Mouse (Mus musculus) forebrain, embryonic 15.5 days (tissue): ENCODE measurements around the gene Rsf1. TPM values are rescaled to one million over a fixed set of nuclear protein-coding genes. Genes with fewer than 3 reads are reported as not detected.

Experiments used
- ATAC-seq: fragments of 200-750 bp; cut with Nextera tagmentation; replicated peaks from 2 replicates; pipeline ENCODE4 v1.8.0; 2017; ENCODE audit warnings: mild to moderate bottlenecking, moderate TSS enrichment, moderate library complexity
- H3K27ac ChIP-seq: fragments of 300-500 bp; sonication (generic); replicated peaks from 2 replicates; pipeline ENCODE4 v1.5.1; 2015; ENCODE audit warnings: mild to moderate bottlenecking, inconsistent platforms
- H3K27me3 ChIP-seq: fragments of 300-500 bp; sonication (generic); 2 replicates; pipeline ENCODE4 v1.6.1; 2015; ENCODE audit warnings: inconsistent platforms
- H3K36me3 ChIP-seq: fragments of 300-500 bp; sonication (generic); 2 replicates; pipeline ENCODE4 v1.6.1; 2015; ENCODE audit warnings: mild to moderate bottlenecking, inconsistent platforms
- H3K4me1 ChIP-seq: fragments of 300-500 bp; sonication (generic); 2 replicates; pipeline ENCODE4 v1.6.1; 2015; ENCODE audit warnings: inconsistent platforms
- H3K4me2 ChIP-seq: fragments of 300-500 bp; sonication (generic); replicated peaks from 2 replicates; pipeline ENCODE4 v1.6.1; 2015; ENCODE audit warnings: mild to moderate bottlenecking, inconsistent platforms
- H3K4me3 ChIP-seq: fragments of 300-500 bp; sonication (generic); 2 replicates; pipeline ENCODE4 v1.5.1; 2015; ENCODE audit warnings: mild to moderate bottlenecking, inconsistent platforms
- H3K9ac ChIP-seq: fragments of 300-500 bp; sonication (generic); replicated peaks from 2 replicates; pipeline ENCODE4 v1.6.1; 2015; ENCODE audit warnings: mild to moderate bottlenecking, inconsistent platforms
- H3K9me3 ChIP-seq: fragments of 300-500 bp; sonication (generic); 2 replicates; pipeline ENCODE4 v1.6.1; 2016; ENCODE audit warnings: inconsistent platforms
- WGBS: fragments of 180-500 bp; shearing (Covaris S2); methylation state at CpG from one replicate; pipeline ENCODE4 v1.1.7; 2015; ENCODE audit warnings: mixed read lengths; 5-methylcytosine and 5-hydroxymethylcytosine counted together
- polyA plus RNA-seq: library from polyadenylated mRNA; unstranded; fragments of >200 nt; fragmentation: Nextera tagmentation; extraction: Ambion mirVana; gene quantifications from 2 replicates; pipeline ENCODE4 v1.2.1, GENCODE M21; 2015

The Rsf1 gene
- 34.5 and 39.9 TPM in 2 replicates for polyA plus RNA-seq

DNA sequence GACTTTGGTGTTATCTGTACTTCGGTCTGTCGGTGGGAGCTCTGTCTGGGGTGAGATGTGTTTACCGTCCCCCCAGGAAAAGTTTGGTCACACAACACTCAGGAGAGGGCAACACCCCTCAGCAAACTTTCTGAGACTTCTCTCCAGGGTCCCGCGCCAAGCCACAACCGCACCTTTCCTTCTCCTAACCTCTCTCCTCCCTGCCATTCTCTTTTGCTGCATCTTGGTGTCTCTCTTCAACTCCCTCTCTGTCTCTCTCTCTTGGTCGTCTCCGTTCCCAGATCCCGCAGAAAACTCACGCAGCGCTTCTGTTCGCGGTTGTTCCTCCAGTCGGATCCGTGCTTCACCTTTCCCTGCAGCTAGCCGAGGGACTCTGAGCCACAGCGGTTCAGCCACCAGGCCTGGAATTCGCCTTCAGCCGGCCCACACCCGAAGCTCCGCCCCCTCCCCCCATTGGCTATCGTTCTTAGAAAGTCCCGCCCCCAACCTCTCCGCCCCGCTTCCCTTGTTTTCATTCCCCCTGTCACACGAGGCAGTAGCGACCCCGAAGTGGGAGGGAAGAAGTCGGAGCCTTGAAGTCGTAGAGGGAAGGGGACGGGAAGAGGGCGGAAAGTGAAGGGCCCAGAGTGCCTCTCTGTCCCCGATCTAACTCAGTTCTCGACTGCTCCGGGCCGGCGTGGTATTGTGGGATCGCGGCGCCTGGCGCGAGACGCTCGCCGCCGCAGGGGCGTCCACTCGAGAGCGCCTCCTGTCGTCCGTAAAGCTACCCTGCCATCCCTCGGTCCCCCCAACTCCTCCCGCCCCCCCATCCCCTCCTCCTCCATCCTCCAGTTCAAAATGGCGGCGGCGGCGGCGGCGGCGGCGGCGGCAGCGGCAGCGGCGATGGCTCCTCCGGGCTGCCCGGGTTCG lies at the start of gene Rsf1, which contains the start of gene Aamdc:
Gene Rsf1, plus strand, starts transcription at position 823 of the 909 bp plus-strand sequence.
Gene Aamdc, minus strand, starts transcription at position 431 of the 909 bp plus-strand sequence.
- peak within 1 kb of the TSS; percentile 64 for H3K4me2 ChIP-seq
- under 1% methylated on average over 48 of the region's 68 CpGs for WGBS
- peak within 1 kb of the TSS; percentile 99 for H3K27ac ChIP-seq
- H3K36me3 ChIP-seq: no peaks in the 10 kb centered on the region
- ATAC-seq: peak; percentile 97
- H3K9me3 ChIP-seq: no peaks in the 10 kb centered on the region
- no peaks in the 10 kb centered on the region for H3K27me3 ChIP-seq
- H3K4me1 ChIP-seq: peaks cover 21% of the 10 kb centered on the region
- H3K4me3 ChIP-seq: peak within 1 kb of the TSS; percentile 98
- peak within 1 kb of the TSS; percentile 100 for H3K9ac ChIP-seq

DNA sequence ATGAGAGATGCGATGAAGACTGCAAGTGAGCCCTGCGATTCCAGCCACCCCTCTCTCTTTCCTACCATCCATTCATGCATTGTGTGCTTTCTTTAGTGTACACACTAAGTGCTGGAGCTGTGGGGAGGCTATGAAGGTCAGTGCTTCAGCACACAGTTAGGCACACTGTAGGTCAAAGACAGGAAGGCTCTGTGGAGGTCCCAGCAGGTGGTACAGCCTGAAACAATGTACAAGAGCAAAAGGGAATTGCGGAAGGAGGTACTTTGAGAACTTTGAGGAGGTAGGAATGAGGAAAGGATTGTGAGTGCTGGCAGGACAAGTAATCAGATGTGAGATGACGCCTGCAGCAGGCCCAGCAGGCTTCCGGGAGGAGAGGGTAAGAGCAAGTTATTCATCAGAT lies 44.2 kb upstream of the Rsf1 start:
- H3K4me3 ChIP-seq: no peak overlapping the region
- no peak for ATAC-seq
- no peaks in the 10 kb centered on the region for H3K4me1 ChIP-seq
- H3K9ac ChIP-seq: no peak overlapping the region
- no peak overlapping the region for H3K27ac ChIP-seq
- H3K4me2 ChIP-seq: no peak overlapping the region
- no peaks in the 10 kb centered on the region for H3K27me3 ChIP-seq
- H3K9me3 ChIP-seq: no peaks in the 10 kb centered on the region
- H3K36me3 ChIP-seq: peaks cover 80% of the 10 kb centered on the region
- 84% methylated on average over 5 of the region's 5 CpGs for WGBS

DNA sequence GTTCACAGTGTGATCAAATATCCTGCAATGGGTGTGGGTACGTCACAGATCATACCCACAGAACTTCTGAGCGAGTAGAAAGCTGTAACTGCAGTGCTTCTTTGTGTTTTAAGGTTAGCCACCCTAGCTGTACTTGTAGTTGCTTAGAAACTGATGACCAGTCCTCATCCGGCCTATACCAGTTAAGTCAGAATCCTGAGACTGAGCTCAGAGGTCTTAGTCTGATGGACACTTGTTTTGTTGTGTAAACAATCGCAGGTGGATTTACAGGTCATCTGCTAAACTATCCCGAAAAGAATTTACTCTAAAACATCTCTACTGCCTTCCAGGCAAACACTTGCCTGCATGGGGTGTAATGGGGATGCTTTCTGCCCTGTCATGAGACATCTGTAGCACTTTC lies 43.1 kb upstream of the Rsf1 start:
- no peaks in the 10 kb centered on the region for H3K27me3 ChIP-seq
- ATAC-seq: no peak
- peaks cover 82% of the 10 kb centered on the region for H3K36me3 ChIP-seq
- no peak overlapping the region for H3K4me2 ChIP-seq
- no peak overlapping the region for H3K4me3 ChIP-seq
- H3K27ac ChIP-seq: no peak overlapping the region
- no peaks in the 10 kb centered on the region for H3K4me1 ChIP-seq
- no peaks in the 10 kb centered on the region for H3K9me3 ChIP-seq
- no peak overlapping the region for H3K9ac ChIP-seq
- WGBS: 94% methylated on average over 5 of the region's 5 CpGs

DNA sequence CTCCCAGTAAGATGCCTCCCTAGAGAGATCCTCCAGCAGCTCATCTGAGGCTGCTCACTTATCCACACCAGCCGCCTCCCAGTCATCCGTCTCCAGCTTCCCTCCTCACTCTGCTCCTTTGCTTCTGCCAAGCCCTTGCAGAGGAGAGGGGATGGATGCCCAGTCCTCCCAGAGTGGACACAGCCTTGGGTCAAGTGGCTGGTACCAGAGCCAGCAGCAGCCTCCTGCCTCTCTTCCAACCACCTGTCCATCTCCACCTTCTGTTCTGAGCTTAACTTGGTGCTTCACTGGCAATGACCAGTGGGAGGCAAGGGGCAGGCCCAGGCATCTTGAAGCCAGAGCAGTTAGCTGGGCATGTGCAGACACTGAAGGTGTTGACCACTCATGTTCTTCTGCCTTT lies 33.2 kb upstream of the Rsf1 start:
- H3K36me3 ChIP-seq: peaks cover 25% of the 10 kb centered on the region
- H3K9ac ChIP-seq: no peak overlapping the region
- H3K4me2 ChIP-seq: no peak overlapping the region
- no peak overlapping the region for H3K27ac ChIP-seq
- ATAC-seq: no peak
- 92% methylated on average over 2 of the region's 2 CpGs for WGBS
- no peaks in the 10 kb centered on the region for H3K27me3 ChIP-seq
- H3K4me1 ChIP-seq: no peaks in the 10 kb centered on the region
- no peak overlapping the region for H3K4me3 ChIP-seq
- H3K9me3 ChIP-seq: no peaks in the 10 kb centered on the region

DNA sequence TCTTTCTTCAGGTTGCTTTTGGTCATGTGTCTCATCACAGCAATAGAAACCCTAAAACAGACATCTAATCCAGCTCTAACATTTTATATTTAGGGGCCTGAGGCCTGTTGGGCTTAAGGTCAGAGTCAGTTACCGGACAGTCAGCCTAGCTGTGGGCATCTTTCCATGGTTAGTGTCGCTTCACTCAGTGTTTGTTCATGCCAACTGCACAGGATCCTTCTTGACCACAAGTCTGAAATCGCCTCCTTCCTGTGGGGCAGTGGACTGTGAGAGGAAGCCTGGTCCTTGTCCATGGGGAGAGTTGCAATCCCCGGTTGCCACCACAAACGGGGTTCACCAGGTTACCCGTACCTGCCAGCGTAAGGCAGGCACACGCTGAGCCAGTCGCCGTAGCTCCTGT lies 30.4 kb upstream of the Rsf1 start:
- Histone ChIP-seq H3K4me3 (no peak overlapping the region), H3K9me3 (no peaks in the 10 kb centered on the region), H3K27ac (no peak overlapping the region), H3K4me2 (no peak overlapping the region), H3K4me1 (no peaks in the 10 kb centered on the region), H3K9ac (no peak overlapping the region), H3K27me3 (no peaks in the 10 kb centered on the region), H3K36me3 (no peaks in the 10 kb centered on the region)
- ATAC-seq: no peak
- WGBS: 97% methylated on average over 10 of the region's 10 CpGs

DNA sequence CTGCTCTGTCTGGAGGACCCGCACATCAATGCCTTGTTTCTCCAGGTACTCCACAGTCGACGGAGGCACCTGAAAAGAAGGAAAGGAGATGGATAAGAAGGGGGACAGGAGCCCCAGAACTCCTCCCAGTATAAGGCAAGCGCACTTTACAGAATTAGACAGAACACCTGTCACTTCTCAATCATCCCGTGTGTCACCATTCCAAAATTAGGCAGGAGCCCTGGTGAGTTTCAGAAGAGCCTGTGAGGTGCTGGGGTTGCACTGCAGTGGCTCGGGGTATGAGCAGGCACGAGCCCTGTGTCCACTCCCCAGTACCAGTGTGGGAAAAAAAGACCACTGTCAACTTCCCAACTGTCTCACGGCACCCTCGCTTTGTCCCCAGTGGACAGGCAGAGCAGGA lies 29.0 kb upstream of the Rsf1 start:
- no peak for ATAC-seq
- Histone ChIP-seq H3K9ac (no peak overlapping the region), H3K27me3 (no peaks in the 10 kb centered on the region), H3K36me3 (no peaks in the 10 kb centered on the region), H3K4me3 (no peak overlapping the region), H3K4me2 (no peak overlapping the region), H3K9me3 (no peaks in the 10 kb centered on the region), H3K27ac (no peak overlapping the region), H3K4me1 (no peaks in the 10 kb centered on the region)
- WGBS: 89% methylated on average over 9 of the region's 9 CpGs

DNA sequence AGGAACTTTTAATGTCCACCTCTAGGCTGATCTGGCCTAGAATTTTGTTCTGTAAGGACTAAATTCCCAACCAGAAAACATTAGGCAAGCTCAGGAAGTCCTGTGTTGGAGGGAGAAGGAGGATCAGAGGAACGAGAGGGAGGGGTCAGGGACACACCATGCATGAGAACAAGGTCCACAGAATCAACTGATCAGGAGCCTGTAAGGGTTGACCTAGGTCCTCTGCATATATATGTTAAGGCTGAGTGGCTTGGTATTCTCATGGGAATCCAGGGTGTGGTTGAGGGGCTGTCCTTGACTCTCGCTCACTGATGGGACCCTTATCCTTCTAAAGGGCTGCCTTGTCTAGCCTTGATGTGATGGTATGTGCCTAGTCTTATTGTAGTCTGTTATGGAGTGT lies 16.1 kb upstream of the Rsf1 start:
- no peaks in the 10 kb centered on the region for H3K4me1 ChIP-seq
- no peaks in the 10 kb centered on the region for H3K9me3 ChIP-seq
- ATAC-seq: no peak
- no peaks in the 10 kb centered on the region; the same call in 1 of the 2 replicates for H3K36me3 ChIP-seq
- no peaks in the 10 kb centered on the region for H3K27me3 ChIP-seq
- no peak overlapping the region for H3K4me2 ChIP-seq
- no peak overlapping the region for H3K27ac ChIP-seq
- no peak overlapping the region for H3K4me3 ChIP-seq
- 92% methylated on average over 2 of the region's 2 CpGs for WGBS
- no peak overlapping the region for H3K9ac ChIP-seq

DNA sequence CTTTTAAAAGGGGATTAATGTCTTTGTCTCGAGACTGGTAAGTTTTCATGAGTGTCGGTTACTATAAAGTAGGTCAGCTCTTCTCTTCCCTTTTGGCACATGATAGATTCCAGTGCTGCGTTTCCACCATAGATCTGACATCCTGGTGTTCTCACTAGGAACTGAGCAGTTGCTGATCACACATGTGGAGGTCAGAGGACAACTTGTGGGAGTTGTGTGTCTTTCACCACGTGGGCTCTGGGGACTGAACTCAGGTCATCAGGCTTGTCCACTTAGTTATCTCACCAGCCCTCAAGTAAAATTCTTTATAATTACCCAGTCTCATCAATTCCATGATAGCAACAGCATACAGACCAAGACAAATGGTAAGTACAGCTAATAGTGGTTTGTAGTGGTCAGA lies 10.3 kb upstream of the Rsf1 start:
- WGBS: 86% methylated on average over 4 of the region's 4 CpGs

DNA sequence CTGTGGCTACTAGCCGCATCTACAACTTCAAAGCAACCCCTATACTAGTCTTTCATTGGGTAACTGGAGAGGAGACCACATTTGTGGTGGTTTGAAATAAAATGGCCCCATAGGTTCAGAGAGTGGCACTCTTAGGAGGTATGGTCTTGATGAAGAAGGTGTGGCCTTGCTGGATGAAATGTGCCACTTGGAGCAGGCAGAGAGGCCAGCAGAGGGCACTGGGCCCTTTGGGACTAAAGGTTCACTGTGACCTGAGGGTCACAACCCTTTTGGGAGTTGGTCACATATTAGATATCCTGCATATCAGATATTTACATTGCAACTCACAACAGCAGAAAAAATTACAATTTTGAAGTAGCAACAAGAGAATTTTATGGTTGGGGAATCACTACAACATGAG lies 9.3 kb upstream of the Rsf1 start:
- WGBS: 88% methylated on average over 1 of the region's 1 CpGs
- ATAC-seq: no peak
- Histone ChIP-seq H3K9ac (no peak overlapping the region), H3K4me2 (no peak overlapping the region), H3K27ac (no peak overlapping the region), H3K4me3 (no peak overlapping the region), H3K4me1 (no peaks in the 10 kb centered on the region), H3K9me3 (no peaks in the 10 kb centered on the region), H3K27me3 (no peaks in the 10 kb centered on the region), H3K36me3 (0 out of 2 replicates have a peak, but pooled peaks cover 2% of the 10 kb centered on the region)

More for the DNA sequence above, 10.3 kb upstream of the Rsf1 start:
- H3K4me3 ChIP-seq: no peak overlapping the region
- no peak overlapping the region for H3K9ac ChIP-seq
- no peak overlapping the region for H3K27ac ChIP-seq
- H3K9me3 ChIP-seq: no peaks in the 10 kb centered on the region
- no peaks in the 10 kb centered on the region for H3K4me1 ChIP-seq
- no peak for ATAC-seq
- H3K27me3 ChIP-seq: no peaks in the 10 kb centered on the region
- 0 out of 2 replicates have a peak, but pooled peaks cover 2% of the 10 kb centered on the region for H3K36me3 ChIP-seq
- no peak overlapping the region for H3K4me2 ChIP-seq

DNA sequence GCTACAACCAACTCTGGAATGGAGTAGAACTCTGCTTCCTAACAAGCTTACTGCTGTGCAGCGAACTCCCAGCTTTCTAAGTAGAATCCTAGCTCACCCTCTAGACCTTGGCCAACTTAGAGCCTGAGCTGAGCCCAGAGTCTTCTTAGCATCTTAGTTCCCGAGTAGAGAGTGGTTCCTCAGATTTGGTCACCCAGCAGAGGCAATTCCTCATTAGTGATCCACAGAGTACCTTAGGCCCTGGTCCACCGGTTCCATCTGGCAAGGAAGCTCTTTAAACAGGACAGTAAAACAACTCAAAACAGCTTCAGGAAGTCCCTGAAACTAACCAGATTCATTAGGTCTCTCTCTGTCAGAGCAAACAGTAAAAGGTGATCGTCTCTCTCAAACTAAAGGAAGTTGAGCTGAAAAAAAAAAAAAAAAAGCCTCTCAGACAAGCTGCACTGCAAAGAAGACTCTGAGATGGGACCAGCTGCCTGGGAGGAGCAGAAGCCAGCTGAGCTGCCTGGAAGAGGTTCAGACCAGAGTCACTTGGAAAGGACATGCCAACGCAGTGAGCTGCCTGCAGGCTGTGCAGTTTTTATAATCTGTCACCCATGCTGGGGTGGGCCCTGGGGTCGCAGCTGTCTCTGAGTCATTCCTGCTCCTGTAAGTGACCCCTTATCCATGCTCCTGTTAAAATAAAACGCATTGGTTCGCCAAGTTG lies 1.2 kb upstream of the Rsf1 start:
- H3K4me2 ChIP-seq: peak overlapping the region; percentile 63
- no peaks in the 10 kb centered on the region for H3K27me3 ChIP-seq
- WGBS: 29% methylated on average over 8 of the region's 8 CpGs
- no peaks in the 10 kb centered on the region for H3K36me3 ChIP-seq
- peak; percentile 1; the same call in 1 of the 2 replicates for ATAC-seq
- peak overlapping the region; percentile 98 for H3K4me3 ChIP-seq
- H3K27ac ChIP-seq: peak overlapping the region; percentile 99
- peaks cover 21% of the 10 kb centered on the region for H3K4me1 ChIP-seq
- H3K9ac ChIP-seq: peak overlapping the region; percentile 66
- no peaks in the 10 kb centered on the region for H3K9me3 ChIP-seq

DNA sequence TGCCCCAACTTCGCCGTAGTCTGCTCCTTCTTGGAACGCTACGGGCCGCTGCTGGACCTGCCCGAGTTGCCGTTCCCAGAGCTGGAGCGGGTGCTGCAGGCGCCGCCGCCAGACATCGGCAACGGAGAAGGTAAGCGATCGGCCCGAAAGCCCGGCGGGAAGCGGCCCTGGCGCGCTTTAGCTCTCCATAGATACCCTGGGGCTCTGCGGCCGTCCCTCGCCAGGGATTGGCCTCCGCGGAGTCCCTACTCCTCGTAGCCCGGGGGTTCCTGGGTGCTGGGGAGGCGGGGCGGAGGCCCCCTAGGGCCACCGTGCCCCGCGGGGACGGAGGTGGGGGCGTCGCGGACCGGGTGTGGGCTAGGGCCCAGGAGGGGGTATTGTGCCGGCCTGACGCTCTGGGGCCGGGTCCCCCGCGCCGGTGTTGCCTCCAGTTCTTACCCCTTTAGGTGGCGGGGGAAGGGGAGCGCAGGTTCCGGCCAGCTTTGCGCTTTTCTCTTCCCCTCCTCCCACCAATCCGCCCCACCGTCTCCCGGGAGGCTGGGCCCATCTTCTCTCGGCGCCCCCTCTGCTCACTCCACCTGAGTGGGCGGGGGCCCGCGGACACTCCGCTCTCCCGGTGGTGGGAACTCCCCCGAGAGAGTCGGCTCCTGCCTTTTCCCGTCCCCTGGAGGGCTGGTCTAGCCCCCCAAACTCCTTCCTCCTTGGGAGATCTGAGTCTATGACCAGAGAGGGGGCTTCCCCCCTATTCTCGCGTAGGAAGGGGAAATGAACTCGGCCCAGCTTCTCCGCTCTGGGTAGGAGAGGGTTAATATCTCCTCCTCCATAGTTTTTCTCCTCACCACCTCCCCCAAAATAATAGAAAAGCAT lies 520 bp downstream of the Rsf1 start:
- peak overlapping the region; percentile 98 for H3K4me3 ChIP-seq
- WGBS: under 1% methylated on average over 54 of the region's 65 CpGs
- H3K27me3 ChIP-seq: no peaks in the 10 kb centered on the region
- no peaks in the 10 kb centered on the region for H3K9me3 ChIP-seq
- no peaks in the 10 kb centered on the region for H3K36me3 ChIP-seq
- H3K27ac ChIP-seq: peak overlapping the region; percentile 99
- ATAC-seq: peak; percentile 57
- peaks cover 21% of the 10 kb centered on the region for H3K4me1 ChIP-seq
- peak overlapping the region; percentile 64 for H3K4me2 ChIP-seq
- H3K9ac ChIP-seq: peak overlapping the region; percentile 100
